Mouse (Mus musculus) granulocyte monocyte progenitor cell, adult 5-6 weeks (primary cell): Measurements from ENCODE around the gene Asphd2. TPM values are rescaled to one million over a fixed set of nuclear protein-coding genes. Genes with fewer than 3 reads are reported as not detected.
"Not testable (repeated sequence)": the region's sequence is repeated elsewhere in the genome, so short reads cannot be mapped to it uniquely, and the experiment has no call there.

ENCODE experiments used
- ATAC-seq: replicated peaks from 2 replicates; pipeline ENCODE4 v1.8.0; 2016; ENCODE audit warnings: mild to moderate bottlenecking, moderate TSS enrichment, inconsistent platforms; ENCODE audit not compliant: poor library complexity, severe bottlenecking
- total RNA-seq, 2 experiments: library from RNA; stranded (forward) in 1 of 2; stranded (reverse) in 1 of 2; fragments of 200-712, 200-1000 nt in 1 of 2; fragments of >200 nt in 1 of 2; fragmentation: Nextera tagmentation in 1 of 2; gene quantifications; 2 replicates each; pipeline ENCODE4 v1.2.3; 2014 to 2017

Gene Asphd2
- not detected in 2 replicates for total RNA-seq (2014; fragmentation: Nextera tagmentation)
- not detected in 2 replicates for total RNA-seq (2017)

DNA sequence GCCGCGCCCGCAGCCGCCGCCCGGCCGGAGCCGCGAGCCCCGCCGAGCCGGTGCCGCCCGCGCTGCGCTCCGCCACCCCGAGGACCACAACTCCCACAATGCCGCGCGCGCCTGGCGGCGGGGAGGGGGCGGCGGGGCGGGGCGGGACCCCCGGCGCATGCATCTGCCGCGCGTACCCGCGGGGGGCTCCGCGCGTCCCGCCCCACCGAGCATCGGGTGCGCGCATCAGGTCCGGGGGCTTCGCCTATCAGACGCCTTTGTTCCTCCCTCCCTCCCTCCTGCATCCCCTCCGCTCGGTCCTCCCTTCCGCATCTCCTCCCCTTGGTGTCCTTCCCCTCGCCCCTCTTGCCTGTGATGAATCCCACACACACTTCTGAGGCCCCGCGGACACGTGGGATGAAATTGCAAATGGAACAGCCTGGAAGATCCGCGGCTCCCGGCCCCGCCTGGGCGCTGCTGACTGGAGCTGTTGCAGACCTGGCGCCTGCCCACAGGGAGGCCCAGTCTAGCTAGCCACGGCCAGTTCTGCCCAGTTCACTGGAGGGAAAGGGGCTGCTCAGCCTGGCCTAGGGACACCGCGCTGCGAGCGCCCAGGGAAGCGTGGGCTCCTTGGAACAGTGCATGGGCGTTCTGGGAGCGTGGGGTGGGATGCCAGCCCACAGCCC lies at the start of gene Asphd2:
TSS of gene Asphd2 (minus strand) at position 88 of the 665 bp plus-strand sequence.
- ATAC-seq: peak; percentile 40

DNA sequence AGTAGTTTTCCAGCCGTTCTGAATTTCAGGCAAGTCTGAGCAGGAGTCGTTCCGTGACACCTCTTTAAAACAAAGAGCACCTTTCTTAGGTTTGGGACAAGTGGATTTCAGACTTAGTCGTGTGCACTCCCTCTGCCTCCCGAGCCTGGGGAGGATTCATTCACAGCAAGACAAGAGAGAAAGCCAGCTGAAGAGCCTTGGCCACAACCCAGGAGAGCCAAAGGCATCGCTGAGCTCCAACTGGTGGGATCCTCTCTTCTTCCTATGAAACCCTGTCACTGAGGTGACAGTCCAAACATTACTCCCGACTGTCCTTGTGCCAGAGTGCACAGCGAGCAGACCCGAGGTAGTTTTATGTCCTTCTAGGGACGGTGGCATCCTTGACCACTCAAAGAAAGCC lies 43.9 kb upstream of the Asphd2 start:
- ATAC-seq: no peak

DNA sequence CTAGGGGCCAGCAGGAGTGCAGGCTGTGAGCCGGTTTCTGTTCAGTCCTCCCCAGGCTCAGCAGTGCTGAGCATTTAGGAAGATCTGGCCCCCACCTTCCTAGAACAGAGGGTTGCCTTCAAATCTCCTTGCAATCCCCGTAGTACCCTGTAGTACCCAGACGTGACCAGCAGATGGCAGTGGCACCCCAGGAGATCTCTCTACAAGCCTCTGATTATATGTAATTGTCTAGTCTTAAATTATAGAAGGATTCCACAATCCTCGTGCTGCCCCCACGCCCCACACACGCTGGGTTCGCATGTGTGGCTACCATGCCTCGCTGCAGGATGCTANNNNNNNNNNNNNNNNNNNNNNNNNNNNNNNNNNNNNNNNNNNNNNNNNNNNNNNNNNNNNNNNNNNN lies 38.3 kb upstream of the Asphd2 start:
- peak; percentile 72 for ATAC-seq

DNA sequence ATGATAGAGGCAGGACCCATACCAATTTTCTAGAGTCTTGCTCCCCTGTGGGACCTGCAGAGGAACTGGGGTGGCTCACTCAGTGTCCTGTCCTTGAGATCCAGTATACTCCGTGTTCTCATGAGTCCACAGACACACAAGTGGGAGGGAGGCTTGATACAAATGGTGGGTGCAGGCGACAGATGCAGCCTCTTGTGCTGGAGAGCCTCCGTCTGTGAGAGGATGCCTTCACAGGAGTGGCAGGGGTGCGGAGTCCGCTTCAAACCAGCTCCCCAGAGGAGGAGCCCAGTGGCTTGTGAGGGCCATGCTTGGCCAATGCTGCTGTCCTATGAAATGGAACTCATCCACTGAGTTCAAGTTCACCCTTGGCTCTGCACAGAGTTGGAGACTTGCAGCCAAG lies 37.4 kb upstream of the Asphd2 start:
- no peak for ATAC-seq

DNA sequence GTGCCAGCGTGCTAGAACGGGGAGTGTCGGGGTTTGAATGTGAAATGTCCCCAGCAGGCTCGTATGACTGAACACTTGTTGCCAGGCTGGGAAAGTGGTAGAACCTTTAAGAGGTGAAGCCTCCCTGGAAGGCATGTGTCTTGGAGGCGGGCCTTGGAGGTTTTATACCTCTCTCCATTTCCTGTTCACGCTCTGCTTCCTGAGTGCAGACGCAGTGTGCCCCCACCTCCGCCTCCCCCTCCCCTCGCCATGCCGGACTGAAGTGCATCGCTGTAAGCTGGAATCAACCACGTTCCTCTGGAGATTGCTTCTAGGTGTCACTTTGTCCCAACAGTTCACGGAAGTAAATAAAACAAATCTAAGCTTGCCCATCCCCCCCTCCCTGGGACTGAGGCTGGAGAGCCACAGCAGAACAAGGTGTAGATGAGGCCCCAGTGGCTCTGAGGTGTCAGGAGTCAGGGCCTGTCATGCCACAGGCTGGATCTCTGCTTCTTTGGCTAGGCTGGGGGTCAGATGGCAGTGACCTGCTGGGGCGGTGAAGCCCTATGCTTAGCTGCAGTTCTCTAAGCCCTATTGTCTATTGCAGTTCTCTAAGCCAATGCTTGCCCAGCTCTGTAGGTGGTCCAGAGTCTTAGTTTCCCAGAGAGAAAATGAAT lies 36.6 kb upstream of the Asphd2 start:
- ATAC-seq: no peak

DNA sequence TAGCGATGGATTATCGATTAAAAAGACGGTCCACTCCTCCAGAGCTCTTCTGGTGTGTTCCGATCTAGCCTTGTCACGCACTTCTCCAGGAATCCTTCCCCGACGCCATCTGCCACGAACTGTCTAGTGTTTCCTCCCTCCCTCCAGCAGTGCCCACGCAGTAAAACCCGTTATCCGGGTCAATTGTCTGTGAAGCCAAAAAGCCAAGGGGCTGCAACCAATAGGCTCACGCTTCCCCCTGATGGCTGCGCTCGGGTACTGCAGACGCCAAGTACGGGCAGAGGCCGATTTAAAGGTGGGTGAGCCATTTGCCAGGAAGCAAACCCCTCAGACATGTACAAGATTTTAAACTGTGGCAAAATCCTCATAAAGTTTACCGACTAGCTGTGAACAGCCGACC lies 34.3 kb upstream of the Asphd2 start:
- peak; percentile 54 for ATAC-seq

DNA sequence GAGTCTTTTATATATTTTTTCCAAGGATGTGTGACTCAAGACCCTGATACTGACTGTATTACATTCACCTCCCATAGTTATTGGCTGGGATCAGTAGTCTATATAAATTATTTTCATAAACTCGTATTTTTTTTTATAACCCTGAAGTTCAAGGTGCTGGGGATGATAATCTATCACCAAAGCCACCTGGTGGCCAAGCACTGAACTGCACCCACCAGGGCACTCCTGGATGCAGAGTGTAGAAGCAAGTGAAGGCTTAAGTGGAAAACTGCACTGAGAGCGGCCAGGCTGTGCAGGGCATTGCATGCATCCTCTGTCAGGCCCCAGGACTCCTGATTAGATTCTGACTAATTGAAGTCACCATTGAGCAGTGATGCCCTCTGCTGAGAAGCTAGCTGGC lies 32.6 kb upstream of the Asphd2 start:
- ATAC-seq: peak; percentile 38; the same call in 1 of the 2 replicates

DNA sequence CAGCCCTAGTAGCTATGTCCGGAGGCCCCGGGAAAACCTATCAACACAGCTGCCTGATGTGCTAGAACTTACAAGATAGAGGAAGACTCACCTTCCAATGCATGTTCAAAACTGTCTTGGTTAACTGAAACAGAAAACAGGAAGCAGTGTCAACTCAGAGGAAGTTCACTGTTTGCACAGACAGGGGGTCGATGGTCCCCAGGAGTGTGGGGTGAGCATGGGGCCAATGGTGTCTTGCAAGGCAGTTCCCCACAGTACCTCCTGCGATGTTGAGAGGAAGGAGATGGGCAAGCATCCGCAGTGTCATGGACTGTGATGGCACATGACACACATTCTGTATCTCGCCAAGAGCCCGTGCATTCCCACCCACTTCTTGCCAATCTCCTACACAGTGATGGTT lies 32.0 kb upstream of the Asphd2 start:
- ATAC-seq: peak; percentile 65

DNA sequence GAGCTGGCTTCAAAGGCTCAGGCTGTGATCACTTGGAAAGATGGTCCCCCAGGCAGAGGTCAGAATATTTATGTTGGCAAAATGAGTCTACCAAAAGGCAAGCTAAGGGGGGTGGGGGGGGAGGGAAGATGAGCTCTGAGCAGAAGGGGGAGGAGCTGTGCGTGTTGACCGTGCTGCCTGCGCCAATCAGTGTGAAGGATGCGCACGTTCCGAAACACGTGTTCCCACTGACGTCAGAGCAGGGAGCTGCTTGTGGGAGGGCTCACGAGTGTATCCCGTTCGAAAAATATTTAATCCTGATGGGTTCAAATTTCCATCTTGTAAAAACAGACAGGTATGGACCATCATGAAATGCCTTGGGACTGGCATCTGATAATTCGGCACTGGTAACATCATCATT lies 24.9 kb upstream of the Asphd2 start:
- ATAC-seq: no peak

DNA sequence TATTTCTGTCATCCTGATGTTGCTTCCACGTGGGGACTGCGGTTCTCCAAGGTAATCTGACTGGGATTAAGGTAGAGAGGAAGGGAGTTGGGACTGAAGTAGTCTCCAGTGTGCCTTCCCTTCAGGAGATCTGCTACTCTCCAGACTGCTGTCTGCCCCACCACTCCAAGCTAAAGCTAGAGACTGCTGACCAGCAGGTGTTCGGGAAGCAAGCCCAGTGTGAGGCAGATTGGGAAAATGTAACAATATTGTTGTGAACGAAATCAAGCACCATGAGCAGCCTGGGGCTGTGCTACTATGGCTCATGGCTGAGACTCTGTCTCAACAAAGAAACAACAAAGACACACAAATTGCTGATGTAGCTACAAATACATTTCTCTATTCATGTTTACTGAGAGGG lies 23.4 kb upstream of the Asphd2 start:
- ATAC-seq: no peak

DNA sequence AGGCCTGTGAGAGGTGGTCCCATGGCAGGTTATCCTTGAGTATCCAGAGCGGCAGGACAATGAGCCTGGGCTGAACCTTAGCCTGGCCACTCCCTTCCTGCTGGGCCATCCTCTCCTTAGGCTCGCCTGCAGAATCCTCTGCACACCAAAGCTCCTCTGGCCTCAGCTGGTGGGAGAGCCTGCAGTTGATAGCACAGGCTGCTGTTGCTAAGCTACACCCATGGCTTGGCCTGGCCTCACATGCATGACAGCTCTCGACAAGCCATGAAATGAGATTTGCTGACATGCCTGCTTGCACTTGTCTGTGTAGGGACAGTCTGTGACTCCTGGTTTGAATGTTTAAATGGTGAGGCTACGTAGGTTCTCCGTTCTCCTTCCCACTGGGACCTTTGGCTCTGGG lies 22.0 kb upstream of the Asphd2 start:
- ATAC-seq: no peak

DNA sequence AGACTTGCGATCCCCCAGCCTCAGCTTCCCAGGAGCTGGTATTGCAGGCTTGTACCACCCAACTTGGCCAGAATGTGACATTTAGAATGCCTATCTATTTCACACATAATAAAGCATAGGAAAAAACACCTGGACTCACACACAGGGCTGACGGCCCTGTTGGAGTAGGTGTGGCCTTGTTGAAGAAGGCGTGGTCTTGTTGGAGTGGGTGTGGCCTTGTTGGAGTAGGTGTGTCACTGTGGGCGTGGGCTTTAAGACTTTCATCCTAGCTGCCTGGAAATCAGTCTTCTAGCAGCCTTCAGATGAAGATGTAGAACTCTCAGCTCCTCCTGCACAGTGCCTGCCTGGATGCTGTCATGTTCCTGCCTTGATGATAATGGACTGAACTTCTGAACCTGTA lies 18.1 kb upstream of the Asphd2 start:
- not testable (repeated sequence) for ATAC-seq

DNA sequence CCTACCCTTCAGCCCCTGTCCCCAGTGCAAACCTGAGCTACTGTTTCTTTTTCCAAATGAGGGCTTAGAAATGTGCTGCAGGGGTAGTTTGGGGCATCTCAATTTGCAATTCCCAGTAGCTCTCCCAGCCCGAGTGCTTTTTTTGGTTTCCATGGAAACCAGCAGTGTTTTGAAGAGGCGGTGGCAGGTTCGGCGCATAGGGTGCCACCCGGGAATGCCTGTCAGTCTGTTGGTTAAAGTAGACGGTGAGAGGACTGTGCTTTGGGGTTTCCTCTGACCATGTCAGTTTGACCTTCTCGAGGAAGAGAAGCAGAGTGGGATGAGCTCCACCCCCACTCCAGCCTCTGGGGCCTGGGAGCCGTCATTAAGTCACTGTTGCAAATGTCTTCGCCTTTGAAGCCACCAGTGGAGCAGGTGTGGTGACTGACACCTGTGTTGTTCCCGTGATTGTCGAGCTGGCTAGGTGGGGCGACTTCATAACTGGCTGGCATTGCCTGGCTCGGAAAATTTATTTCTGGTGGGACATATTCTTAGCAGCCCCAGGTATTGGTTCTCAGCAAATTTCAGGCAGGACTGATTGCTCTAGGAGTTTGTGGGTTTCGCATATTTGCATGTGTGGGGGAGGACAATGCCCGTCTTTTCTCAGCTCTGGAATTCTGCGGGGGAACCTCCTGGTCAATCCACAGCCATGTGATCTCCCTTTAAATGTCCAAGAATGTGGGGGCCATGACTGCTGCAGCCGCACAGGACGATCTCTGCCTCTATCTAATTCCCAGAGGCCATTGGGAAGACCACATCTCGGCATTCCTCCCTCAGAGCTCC lies 17.1 kb upstream of the Asphd2 start:
- ATAC-seq: no peak

DNA sequence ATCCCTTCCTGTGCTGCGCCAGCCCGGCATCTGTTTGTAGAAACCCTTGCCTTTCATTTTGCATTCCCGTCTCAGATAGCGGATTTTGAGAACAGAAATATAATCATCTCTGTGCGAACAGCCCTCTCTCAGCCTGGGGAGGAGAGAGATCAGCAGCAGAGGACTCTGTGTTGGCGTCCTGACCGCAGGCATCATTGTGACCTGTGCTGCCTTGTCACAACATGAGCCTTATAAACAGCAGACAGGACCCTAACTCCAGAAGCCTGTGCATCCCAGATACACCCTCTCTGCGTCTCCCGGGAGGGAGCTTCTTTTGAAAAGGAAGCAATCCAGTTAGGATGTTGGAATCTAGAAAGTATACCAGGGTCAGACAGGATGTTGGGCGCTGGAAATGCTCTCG lies 16.4 kb upstream of the Asphd2 start:
- ATAC-seq: no peak

DNA sequence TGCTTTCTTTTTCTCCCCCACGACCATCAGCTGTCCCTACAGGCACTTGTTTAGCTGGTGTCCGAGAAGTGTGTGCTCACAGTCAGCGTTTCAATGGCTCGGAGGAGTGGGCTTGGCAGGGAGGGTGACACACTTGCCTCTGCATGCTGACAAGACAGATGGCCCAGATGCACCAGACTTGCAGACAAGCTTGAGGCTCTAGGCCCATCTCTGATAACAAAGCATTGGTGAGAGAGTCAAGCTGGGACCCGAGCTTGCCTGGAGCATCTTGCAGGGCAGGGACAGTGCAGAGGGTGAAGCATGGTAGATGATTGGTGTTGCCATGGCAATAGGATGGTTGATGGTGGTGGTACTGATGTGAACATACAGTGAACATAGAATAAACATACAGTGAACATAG lies 14.6 kb upstream of the Asphd2 start:
- no peak for ATAC-seq

DNA sequence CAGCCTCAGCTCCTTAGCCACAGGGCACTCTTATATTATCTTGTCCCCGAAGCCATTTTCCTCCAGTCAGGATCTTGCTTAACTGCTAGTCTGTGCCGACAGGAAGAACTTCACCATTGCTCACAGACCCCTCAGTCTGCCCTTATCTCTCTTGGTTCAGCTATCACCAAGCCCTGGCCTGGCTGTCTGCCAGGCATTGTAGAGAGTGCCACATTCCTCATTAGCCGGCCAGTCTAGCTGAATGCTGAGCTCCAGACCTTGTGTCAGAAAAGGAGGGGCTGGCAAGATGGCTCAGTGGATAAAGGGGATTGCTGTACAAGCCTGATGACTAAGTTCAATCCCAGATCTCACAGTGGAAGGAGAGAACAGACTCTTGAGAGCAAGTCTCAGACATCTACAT lies 11.4 kb upstream of the Asphd2 start:
- ATAC-seq: no peak

DNA sequence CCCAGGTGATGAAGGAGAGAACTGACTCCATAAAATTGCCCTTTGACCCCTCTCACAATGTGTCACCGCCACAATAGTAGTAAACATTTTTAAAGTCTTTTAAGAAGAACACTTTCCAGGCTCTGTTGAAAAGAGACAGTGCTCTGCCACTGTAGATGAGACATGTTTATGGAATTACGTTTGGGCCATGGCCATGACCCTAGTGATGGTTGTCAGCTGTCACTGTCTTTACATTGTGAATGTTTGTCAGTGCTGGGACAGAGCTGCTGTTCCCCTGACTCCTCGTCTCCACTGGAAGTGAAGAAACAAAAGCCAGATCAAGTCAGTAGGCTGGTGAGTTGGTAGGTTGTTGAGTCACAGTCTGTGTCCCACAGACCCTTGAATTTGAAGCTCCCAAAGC lies 7.8 kb upstream of the Asphd2 start:
- no peak for ATAC-seq

DNA sequence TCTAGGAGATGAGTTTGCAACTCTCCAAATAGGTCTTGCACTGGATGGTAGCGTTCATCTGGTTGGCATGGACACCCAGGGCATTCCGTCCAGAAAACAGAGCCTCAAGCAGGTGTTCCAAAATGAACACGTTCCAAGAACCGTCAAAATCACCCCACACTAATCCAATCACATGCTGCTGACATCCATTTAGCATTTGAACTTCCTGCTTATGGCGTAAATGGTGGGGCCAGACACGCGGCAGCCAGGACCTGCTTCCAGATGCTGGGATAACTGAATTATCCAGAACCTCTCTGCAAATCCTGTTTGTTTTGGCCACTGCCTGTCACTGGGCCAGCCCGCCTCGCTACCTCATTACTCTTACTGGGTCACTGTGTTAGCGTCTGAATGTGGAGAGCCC lies 4.6 kb upstream of the Asphd2 start:
- ATAC-seq: no peak

DNA sequence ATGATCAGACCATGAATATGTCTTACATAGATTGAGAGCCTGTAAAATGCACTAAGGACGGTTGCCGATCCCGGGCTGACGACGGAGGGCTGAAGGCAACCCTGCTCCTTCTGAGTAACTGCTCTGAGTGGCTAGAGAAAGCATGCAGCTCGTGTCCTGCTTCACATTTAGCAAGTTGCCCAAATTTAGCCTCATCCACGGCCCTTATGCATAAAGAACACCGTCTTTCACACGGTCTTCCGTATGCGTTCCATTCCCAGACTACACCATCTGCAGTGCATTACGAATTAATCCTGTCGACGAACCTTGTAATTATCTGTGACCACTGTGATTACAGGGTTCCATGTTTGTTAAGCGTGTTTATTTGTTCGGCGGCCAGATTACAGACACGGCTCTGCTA lies 1.4 kb upstream of the Asphd2 start:
- ATAC-seq: no peak

DNA sequence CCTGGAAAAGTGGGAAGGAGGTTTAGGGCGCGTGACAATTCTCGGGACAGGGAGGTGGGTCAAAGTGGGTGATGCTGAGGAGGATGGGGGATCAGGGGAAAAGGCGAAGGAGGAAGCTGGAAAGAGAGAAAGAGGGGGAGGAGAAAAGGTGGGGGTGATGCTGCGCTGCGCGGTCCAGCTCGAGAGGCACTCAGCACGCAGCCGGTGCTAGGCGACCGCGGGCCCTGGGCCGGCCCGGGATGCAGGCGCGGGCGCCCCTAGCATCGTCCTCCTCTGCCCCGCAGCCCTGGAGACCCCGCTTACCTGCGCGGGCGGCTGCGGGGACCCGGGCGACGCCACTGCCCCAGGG lies 277 bp downstream of the Asphd2 start:
- ATAC-seq: no peak

DNA sequence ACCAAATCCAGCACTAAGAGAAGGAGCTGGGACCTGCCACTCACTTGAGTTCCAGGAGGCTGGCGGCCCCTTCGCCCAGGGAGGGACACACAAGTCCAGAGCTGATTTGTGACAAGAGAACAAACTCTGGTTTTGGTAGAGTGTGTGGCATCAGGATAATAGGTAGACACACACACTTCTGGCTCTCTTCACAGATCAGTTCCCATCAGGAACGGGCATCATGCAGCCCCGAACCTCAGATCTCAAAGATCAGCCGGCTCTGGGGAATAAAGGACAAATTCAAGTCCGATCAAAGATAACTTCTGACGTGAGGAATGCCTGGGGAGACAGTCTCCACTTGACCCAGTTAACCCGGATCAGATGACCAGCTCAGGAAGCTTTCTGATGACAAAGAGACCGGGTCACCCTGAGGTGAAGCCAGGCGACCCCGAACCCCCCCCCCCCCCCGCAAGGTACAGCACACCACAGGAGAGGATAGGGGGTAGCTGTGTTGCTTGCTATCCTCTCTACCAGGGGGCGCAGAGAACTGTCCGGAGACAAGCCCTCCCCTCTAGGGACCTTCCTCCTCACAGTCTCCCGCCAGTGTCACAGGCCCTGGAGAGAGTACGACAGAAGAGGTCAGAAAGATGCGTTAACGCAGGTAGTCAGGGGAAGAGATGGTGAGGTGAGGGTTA lies 788 bp downstream of the Asphd2 start:
- no peak for ATAC-seq
